Mouse (Mus musculus): ENCODE measurements around the gene 4833427G06Rik. TPM values are rescaled to one million over a fixed set of nuclear protein-coding genes. Genes with fewer than 3 reads are reported as not detected.

4833427G06Rik gene
- total RNA-seq, 2 experiments from 2014 or later = 0.49 TPM; not detected in 1

- intact Hi-C loops (cut with DNase I) = no loop called here
- DNase-seq (ENCODE audit: extremely low spot score in 1 of 2, low spot score in 2 of 2) = no peak
Measured at GRCm38 (mm10) chr9:51076300-51076978, 25.4 kb downstream of the 4833427G06Rik start.

DNA sequence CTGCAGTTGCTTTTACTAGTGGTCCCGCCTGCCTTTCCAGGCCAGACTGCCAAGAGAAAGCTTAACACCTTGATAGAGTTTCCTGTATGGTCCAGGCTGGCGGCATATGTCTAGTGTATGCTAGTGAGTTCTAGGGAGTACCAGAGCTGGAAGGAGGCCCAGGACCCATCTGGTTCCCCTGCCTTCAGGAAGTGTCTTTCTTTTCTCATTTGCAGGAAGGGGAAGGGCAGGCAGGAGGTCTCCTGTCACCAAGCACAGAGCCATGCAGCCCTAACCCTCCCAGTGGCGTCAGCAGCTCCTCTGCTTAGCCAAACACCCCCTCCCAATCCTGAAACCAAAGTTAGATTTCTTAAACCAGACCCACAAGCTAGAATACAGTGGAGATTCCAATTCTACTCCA lies 26.1 kb downstream of the 4833427G06Rik start:
- intact Hi-C loops (cut with DNase I) = no loop called here
- DNase-seq (ENCODE audit: extremely low spot score in 1 of 2, low spot score in 2 of 2) = peak in 1 of 2 experiments; percentile 31

DNA sequence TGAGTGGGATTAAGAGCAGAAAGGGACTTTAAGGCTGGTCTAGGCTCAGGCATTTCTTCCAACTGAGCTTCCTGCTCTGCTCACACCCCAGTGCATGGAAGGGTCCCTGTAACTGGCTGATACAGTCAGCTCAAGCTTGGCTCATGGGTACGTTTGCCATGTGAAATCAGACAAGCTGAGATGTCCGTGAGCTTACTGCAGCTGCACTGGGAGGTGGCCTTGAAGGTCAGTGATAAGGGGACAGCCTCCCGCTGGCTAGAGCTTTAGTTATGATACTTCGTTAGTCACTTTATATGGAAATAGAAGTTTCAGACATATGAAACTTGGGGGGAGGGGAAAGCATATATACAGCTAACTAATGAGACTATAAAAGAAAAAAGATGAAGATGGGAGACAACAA lies 31.1 kb downstream of the 4833427G06Rik start:
- no peak for DNase-seq (ENCODE audit: extremely low spot score in 1 of 2, low spot score in 2 of 2)
- intact Hi-C loops (cut with DNase I) = no loop called here

- DNase-seq (ENCODE audit: extremely low spot score in 1 of 2, low spot score in 2 of 2) = no peak
- intact Hi-C loops (cut with DNase I) = no loop called here
Measured at GRCm38 (mm10) chr9:51068202-51068601, 33.7 kb downstream of the 4833427G06Rik start.

DNA sequence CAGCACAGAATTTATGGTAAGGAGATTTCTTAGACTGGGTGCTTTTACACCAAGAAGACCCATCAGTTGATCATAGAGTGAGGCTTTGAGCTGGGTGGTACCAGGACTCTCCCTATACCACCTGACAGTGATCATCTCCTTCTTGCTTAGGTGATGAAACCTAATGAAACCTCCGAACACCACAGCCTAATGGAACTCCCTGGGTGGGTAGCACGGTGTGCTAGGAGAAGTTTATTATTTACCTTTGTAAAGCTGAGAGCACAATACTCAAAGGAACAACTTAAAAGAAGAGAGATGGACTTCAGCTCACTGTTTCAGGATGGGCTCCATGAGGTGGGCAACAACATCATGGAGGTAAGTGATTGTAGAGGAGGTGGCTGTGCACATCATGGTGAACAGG lies 41.3 kb downstream of the 4833427G06Rik start, which contains the start of gene Btg4:
Gene Btg4, plus strand, starts transcription at position 301 of the 400 bp plus-strand sequence.
- intact Hi-C loops (cut with DNase I) = no loop called here
- DNase-seq (ENCODE audit: extremely low spot score in 1 of 2, low spot score in 2 of 2) = no peak

- intact Hi-C loops (cut with DNase I) = no loop called here
- no peak for DNase-seq (ENCODE audit: extremely low spot score in 1 of 2, low spot score in 2 of 2)
Measured at GRCm38 (mm10) chr9:51058951-51059521, 42.8 kb downstream of the 4833427G06Rik start.

- no peak for DNase-seq (ENCODE audit: extremely low spot score in 1 of 2, low spot score in 2 of 2)
- intact Hi-C loops (cut with DNase I) = no loop called here
Measured at GRCm38 (mm10) chr9:51056360-51057324, 45.2 kb downstream of the 4833427G06Rik start.

DNA sequence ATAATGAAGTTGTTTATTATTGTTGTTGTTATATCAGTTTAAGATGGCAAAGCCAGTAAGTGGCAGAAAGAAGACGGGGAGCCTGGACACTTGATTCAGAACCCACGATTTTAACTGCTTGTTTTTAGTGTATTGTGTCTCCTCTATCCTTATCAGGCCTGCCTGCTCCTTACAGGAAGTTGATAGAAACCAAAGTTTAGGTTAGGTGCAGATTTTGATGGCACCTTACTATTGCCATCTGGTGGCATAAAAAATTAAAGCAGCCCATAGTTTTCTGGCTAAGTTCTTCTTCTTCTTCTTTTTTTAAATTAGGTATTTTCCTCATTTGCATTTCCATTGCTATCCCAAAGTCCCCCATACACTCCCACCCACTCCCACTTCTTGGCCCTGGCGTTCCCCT lies 49.7 kb downstream of the 4833427G06Rik start:
- peak in 1 of 2 experiments; percentile 27 for DNase-seq (ENCODE audit: extremely low spot score in 1 of 2, low spot score in 2 of 2)
- intact Hi-C loops (cut with DNase I) = loop anchor here (5.0 kb wide), 1 partner anchor 205 kb away; the partner anchor contains the start of gene Ppp2r1b

GRCm38 (mm10) chr9:51042136-51042535 lies 59.7 kb downstream of the 4833427G06Rik start:
- intact Hi-C loops (cut with DNase I) = no loop called here
- no peak for DNase-seq (ENCODE audit: extremely low spot score in 1 of 2, low spot score in 2 of 2)

- DNase-seq (ENCODE audit: extremely low spot score in 1 of 2, low spot score in 2 of 2) = no peak
- intact Hi-C loops (cut with DNase I) = no loop called here
Measured at GRCm38 (mm10) chr9:51041491-51041980, 60.3 kb downstream of the 4833427G06Rik start.

DNA sequence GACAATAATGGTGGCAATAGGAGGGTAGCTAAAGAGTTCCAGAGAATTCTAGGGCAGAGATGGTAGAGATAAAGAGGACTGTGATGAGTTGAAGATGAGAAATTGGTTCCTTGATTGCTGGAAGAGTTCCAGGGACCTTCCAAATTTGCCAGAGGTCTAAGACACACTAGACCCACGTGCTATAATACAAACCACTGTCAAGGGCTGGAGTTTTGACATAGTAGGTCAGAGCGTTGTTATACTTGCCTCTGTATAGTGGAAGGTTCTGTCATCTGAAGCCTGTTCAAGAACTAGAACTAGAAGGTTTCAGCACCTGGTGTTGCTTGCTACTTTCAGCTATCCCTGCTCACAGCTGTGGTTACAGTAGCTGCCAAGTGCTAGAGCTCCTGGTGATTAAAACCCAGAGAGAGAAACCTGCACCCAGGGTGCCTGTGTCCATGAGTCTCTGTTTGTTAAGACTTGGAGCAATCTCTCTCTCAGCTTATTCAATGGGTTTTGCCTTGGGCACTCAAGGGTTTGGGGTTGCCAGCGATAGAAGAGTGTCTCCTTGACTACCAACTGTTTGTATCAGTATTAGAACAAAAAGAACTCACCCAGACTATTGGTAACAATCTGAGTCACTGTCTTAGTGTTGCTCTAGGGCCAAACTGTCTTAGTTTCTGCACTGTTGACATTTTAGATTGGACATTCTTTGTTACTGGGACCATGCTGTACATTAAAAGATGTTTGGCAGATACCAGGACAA lies 68.9 kb downstream of the 4833427G06Rik start:
- intact Hi-C loops (cut with DNase I) = no loop called here
- no peak for DNase-seq (ENCODE audit: extremely low spot score in 1 of 2, low spot score in 2 of 2)

DNA sequence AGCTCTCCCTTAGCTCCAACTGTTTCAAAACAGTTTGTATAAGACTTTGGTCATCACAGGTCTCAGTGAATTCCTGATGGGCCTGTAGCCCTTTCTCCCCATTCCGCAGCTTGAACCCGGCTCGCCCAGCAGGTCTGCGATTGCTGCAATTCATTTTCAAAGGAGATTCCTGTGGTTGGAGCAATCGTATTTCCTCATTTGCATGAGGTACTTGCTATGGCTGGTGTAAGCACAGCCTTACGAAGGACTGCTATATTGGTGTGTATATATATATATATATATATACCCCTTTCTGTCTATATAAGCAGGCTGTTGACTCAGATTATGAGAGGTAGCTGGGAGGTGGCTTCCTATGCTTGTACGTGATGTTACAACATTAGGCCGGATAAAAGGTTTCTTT lies 69.6 kb downstream of the 4833427G06Rik start:
- intact Hi-C loops (cut with DNase I) = no loop called here
- DNase-seq (ENCODE audit: extremely low spot score in 1 of 2, low spot score in 2 of 2) = no peak

- DNase-seq (ENCODE audit: extremely low spot score in 1 of 2, low spot score in 2 of 2) = no peak
- intact Hi-C loops (cut with DNase I) = no loop called here
Measured at GRCm38 (mm10) chr9:51031603-51032002, 70.3 kb downstream of the 4833427G06Rik start.

Small RNAs within 50 kb of the gene (microRNA-seq; reads per million reads assigned to microRNA genes)
- 2.0 reads per million for gene Mir34b
- gene Mir34c = 112 reads per million, percentile 57 among the genes with 10 or more reads in this experiment

Other genes starting within 250 kb of the 4833427G06Rik start
- gene Sik2, start 93.0 kb downstream of the 4833427G06Rik start, total RNA-seq (2021) = 10 to 100 TPM; 48.8 to 49.8 TPM
- not detected for gene Btg4, start 41.2 kb downstream of the 4833427G06Rik start, total RNA-seq (2021)
- gene Layn, start 25.0 kb downstream of the 4833427G06Rik start, total RNA-seq (2021) = 10 to 100 TPM; 18.4 to 20.3 TPM
- not detected for gene Gm32742, start 63.4 kb upstream of the 4833427G06Rik start, total RNA-seq (2021)
- not detected for gene Pou2af1, start 111.6 kb upstream of the 4833427G06Rik start, total RNA-seq (2021)
- 1 to 10 TPM; 1.0 to 1.3 TPM for gene Colca2, start 176.5 kb upstream of the 4833427G06Rik start, total RNA-seq (2021)
- gene 1810046K07Rik, start 226.8 kb upstream of the 4833427G06Rik start, total RNA-seq (2021) = not detected